Mouse (Mus musculus): ENCODE results near the gene Sergef. TPM values are rescaled to one million over a fixed set of nuclear protein-coding genes. Genes with fewer than 3 reads are reported as not detected.
"Not testable (repeated sequence)": the region's sequence is repeated elsewhere in the genome, so short reads cannot be mapped to it uniquely, and the experiment has no call there.

Sergef gene
- polyA plus RNA-seq, 1 experiment from 2014 or later, result 16.8 TPM

DNA sequence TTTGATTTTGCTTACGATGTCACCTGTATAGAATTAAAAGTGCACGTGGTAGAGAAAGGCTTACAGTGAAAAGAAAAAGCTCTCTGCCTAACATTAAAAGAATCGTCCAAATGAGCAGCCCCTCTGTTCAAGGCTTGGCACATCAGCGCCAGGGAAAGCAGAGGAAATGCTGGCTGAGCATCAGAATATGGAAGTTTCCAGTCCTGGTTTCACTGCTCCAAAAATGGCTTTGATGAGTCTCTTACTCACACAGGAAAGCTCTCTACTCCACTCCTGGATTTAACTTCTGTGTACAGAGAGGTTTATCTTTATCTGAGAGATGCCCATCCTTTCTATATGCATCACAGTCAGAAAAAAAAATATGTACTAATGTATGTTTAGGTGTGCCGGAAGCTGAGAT is 61.5 kb downstream of the Sergef start:
- H3K9ac ChIP-seq (ENCODE audit: low read length), result no peak overlapping the region
- no peaks in the 10 kb centered on the region for H3K4me1 ChIP-seq (replicated peaks; ENCODE audit: control insufficient read depth, insufficient read depth, low read length)
- no peaks in the 10 kb centered on the region for H3K36me3 ChIP-seq (ENCODE audit: control insufficient read depth, insufficient read depth, low read length)
- no peaks in the 10 kb centered on the region for H3K27me3 ChIP-seq (replicated peaks; ENCODE audit: control insufficient read depth, insufficient read depth, low read length)
- 89% methylated on average over 5 of the region's 5 CpGs for WGBS
- H3K9me3 ChIP-seq (ENCODE audit: control insufficient read depth, low read length), result no peaks in the 10 kb centered on the region
- no peak for DNase-seq (ENCODE audit: low spot score)
- no peak overlapping the region for H3K27ac ChIP-seq (ENCODE audit: low read depth)
- no peak for ATAC-seq (replicated peaks; ENCODE audit: low FRiP score, low TSS enrichment, low read depth)
- H3K4me2 ChIP-seq (ENCODE audit: low read length), result no peak overlapping the region
- H3K4me3 ChIP-seq (ENCODE audit: low read depth, low read length), result no peak overlapping the region

DNA sequence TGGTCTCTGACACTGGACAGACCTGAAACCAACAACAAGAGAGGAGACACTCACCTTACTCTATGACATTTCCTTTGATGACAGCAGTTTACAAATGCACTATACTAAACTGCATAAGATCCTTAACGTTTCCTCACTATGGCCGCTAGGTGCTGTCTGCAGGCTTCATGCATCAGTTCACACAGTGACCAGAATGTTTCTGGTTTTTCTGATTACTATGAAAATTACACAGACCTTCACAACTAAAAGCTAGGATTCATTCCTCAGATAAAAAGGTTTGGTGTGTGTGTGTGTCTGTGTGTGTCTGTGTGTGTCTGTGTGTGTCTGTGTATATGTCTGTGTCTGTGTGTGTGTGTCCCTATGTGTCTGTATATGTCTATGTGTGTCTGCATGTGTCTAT is 63.7 kb downstream of the Sergef start:
- H3K4me3 ChIP-seq (ENCODE audit: low read depth, low read length), result no peak overlapping the region
- H3K9me3 ChIP-seq (ENCODE audit: control insufficient read depth, low read length), result no peaks in the 10 kb centered on the region
- H3K27ac ChIP-seq (ENCODE audit: low read depth), result no peak overlapping the region
- H3K4me1 ChIP-seq (replicated peaks; ENCODE audit: control insufficient read depth, insufficient read depth, low read length), result no peaks in the 10 kb centered on the region
- ATAC-seq (replicated peaks; ENCODE audit: low FRiP score, low TSS enrichment, low read depth) (no peak), DNase-seq (ENCODE audit: low spot score) (no peak)
- H3K36me3 ChIP-seq (ENCODE audit: control insufficient read depth, insufficient read depth, low read length), result no peaks in the 10 kb centered on the region
- H3K4me2 ChIP-seq (ENCODE audit: low read length), result no peak overlapping the region
- no peaks in the 10 kb centered on the region for H3K27me3 ChIP-seq (replicated peaks; ENCODE audit: control insufficient read depth, insufficient read depth, low read length)
- whole genome bisulfite sequencing, result 82% methylated on average over 2 of the region's 2 CpGs
- H3K9ac ChIP-seq (ENCODE audit: low read length), result no peak overlapping the region

DNA sequence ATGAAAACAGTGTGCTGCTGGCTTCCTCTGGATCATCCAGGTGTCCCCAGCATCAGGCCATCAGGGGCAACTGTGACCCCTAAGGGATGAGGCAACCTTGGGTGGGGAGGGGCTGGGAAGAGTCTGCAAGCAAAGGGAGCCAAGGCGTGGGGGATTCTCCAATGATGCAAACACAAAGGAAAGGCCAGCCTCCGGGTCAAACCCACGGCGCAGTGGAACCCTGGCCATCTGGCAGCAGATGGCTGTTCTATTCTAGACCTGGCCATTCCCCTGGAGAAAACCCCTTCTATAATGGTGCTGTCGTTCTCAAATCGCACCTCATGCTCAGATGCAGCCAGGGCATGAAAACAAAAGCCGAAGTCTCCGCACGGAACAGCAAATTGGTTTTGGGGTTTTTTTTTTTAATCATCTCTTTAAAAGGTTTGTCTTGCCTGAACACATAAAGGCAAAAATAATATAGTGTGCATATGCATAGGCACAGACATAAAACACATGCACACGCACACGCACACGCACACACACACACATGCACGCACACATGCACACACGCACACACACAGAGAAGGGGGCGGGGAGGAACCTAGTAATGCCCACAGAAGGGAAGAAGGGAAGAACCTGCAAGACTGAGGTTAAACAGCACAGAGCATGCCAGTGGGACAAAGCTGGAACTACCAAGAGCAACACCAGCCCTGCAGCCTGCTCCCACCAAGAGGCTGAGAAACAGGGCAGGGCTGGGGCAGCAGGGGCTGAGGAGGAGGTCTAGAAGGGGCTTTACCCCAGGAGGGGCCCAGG is 66.6 kb downstream of the Sergef start:
- Histone ChIP-seq H3K9me3 (ENCODE audit: control insufficient read depth, low read length) (no peaks in the 10 kb centered on the region), H3K36me3 (ENCODE audit: control insufficient read depth, insufficient read depth, low read length) (no peaks in the 10 kb centered on the region), H3K9ac (ENCODE audit: low read length) (no peak overlapping the region), H3K27me3 (replicated peaks; ENCODE audit: control insufficient read depth, insufficient read depth, low read length) (no peaks in the 10 kb centered on the region), H3K4me3 (ENCODE audit: low read depth, low read length) (no peak overlapping the region), H3K4me1 (replicated peaks; ENCODE audit: control insufficient read depth, insufficient read depth, low read length) (no peaks in the 10 kb centered on the region), H3K4me2 (ENCODE audit: low read length) (no peak overlapping the region), H3K27ac (ENCODE audit: low read depth) (no peak overlapping the region)
- 76% methylated on average over 15 of the region's 15 CpGs for WGBS
- ATAC-seq (replicated peaks; ENCODE audit: low FRiP score, low TSS enrichment, low read depth) (no peak), DNase-seq (ENCODE audit: low spot score) (no peak)

DNA sequence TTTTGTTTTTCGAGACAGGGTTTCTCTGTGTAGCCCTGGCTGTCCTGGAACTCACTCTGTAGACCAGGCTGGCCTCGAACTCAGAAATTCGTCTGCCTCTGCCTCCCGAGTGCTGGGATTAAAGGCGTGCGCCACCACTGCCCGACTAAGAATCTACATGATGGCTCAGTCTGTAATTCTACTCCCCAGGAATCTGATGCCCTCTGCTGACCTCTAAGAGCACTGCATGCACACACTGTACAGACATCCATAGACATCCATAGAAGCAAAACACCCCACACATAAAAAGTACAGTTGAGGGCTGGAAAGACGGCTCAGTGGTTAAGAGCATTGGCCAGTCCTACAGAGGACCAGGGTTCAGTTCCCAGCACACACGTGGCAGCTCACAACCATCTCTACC is 70.1 kb downstream of the Sergef start:
- H3K9me3 ChIP-seq (ENCODE audit: control insufficient read depth, low read length); H3K4me1 ChIP-seq (replicated peaks; ENCODE audit: control insufficient read depth, insufficient read depth, low read length); H3K4me3 ChIP-seq (ENCODE audit: low read depth, low read length); DNase-seq (ENCODE audit: low spot score); H3K4me2 ChIP-seq (ENCODE audit: low read length); H3K36me3 ChIP-seq (ENCODE audit: control insufficient read depth, insufficient read depth, low read length); H3K27ac ChIP-seq (ENCODE audit: low read depth); H3K27me3 ChIP-seq (replicated peaks; ENCODE audit: control insufficient read depth, insufficient read depth, low read length); H3K9ac ChIP-seq (ENCODE audit: low read length): not testable (repeated sequence)
- ATAC-seq (replicated peaks; ENCODE audit: low FRiP score, low TSS enrichment, low read depth), result 0 out of 2 replicates have a peak, but pooled peaks have one; percentile 50
- 79% methylated on average over 8 of the region's 9 CpGs for WGBS

DNA sequence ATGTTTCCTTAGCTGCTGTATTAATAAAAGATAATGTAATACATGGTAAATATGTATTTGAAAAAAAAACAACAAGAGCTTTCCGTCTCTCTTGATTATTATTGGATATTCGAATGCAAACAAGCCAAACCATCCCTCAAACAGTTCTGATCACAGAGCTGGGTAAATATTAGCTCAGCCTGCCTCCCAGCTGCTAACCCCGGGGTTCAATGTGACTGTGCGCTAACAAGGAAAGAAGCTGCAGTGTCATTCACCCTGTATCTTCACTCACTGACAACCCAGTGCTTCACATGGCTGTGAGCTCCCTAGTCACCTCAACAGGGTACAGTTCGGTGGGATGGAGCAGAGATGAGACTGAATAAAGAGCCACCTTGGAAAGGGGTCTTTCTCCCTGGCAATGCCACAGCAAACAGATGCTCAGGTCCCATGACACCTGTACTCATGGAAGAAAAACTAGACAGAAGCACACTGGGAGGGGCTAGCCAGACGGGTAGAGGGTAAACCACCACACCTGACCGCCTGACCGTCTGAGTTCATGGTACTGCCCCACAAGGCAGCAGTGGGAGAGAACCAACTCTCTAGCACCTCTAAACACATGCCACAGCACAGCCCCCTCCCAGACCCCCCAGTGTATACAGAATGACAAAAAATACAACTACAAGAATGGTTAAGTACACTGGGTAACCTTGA is 73.1 kb downstream of the Sergef start:
- no peaks in the 10 kb centered on the region for H3K27me3 ChIP-seq (replicated peaks; ENCODE audit: control insufficient read depth, insufficient read depth, low read length)
- DNase-seq (ENCODE audit: low spot score) (no peak), ATAC-seq (replicated peaks; ENCODE audit: low FRiP score, low TSS enrichment, low read depth) (no peak)
- no peaks in the 10 kb centered on the region for H3K36me3 ChIP-seq (ENCODE audit: control insufficient read depth, insufficient read depth, low read length)
- 77% methylated on average over 8 of the region's 8 CpGs for WGBS
- no peak overlapping the region for H3K27ac ChIP-seq (ENCODE audit: low read depth)
- H3K4me3 ChIP-seq (ENCODE audit: low read depth, low read length), result no peak overlapping the region
- no peaks in the 10 kb centered on the region for H3K9me3 ChIP-seq (ENCODE audit: control insufficient read depth, low read length)
- H3K4me1 ChIP-seq (replicated peaks; ENCODE audit: control insufficient read depth, insufficient read depth, low read length), result no peaks in the 10 kb centered on the region
- no peak overlapping the region for H3K4me2 ChIP-seq (ENCODE audit: low read length)
- no peak overlapping the region for H3K9ac ChIP-seq (ENCODE audit: low read length)

DNA sequence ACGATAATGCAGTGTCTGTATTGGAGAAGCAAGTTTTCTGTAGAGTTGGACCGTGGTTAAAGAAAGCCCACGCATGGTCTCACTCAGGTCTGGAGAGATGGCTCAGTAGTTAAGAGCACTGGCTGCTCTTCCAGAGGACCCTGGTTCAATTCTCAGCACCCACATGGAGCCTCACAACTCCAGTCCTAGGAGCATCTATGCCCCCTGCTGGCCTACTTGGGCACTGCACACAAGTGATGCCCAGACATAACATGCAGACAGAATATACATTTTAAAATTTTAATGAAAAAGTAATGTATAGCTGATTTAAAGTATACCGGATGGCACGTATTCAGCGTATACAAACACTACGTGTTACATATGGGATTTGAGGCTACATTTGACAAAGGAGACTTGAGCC is 74.2 kb downstream of the Sergef start:
- no peak for ATAC-seq (replicated peaks; ENCODE audit: low FRiP score, low TSS enrichment, low read depth)
- no peak for DNase-seq (ENCODE audit: low spot score)
- Histone ChIP-seq H3K9ac (ENCODE audit: low read length) (no peak overlapping the region), H3K4me1 (replicated peaks; ENCODE audit: control insufficient read depth, insufficient read depth, low read length) (no peaks in the 10 kb centered on the region), H3K4me3 (ENCODE audit: low read depth, low read length) (no peak overlapping the region), H3K4me2 (ENCODE audit: low read length) (no peak overlapping the region), H3K27me3 (replicated peaks; ENCODE audit: control insufficient read depth, insufficient read depth, low read length) (no peaks in the 10 kb centered on the region), H3K36me3 (ENCODE audit: control insufficient read depth, insufficient read depth, low read length) (no peaks in the 10 kb centered on the region), H3K27ac (ENCODE audit: low read depth) (no peak overlapping the region), H3K9me3 (ENCODE audit: control insufficient read depth, low read length) (no peaks in the 10 kb centered on the region)
- WGBS, result 97% methylated on average over 7 of the region's 7 CpGs

DNA sequence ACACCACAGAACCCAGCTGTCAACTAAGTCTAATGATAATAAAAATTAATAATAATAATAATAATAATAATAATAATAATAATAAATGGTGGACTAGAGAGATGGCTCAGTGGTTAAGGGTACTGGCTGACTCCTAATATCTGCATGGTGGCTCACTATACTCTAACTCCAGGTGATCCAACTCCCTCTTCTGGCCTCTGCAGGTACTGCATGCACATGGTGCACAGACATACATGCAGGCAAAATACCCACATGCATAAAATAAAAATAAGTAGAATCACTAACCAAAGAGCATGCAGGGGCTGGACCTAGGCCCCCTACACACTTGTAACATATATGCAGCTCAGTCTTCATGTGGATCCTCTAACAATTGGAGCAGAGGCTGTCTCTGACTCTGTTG is 75.8 kb downstream of the Sergef start:
- no peak overlapping the region for H3K9ac ChIP-seq (ENCODE audit: low read length)
- DNase-seq (ENCODE audit: low spot score) (no peak), ATAC-seq (replicated peaks; ENCODE audit: low FRiP score, low TSS enrichment, low read depth) (no peak)
- no peaks in the 10 kb centered on the region for H3K27me3 ChIP-seq (replicated peaks; ENCODE audit: control insufficient read depth, insufficient read depth, low read length)
- H3K4me2 ChIP-seq (ENCODE audit: low read length), result no peak overlapping the region
- no peaks in the 10 kb centered on the region for H3K9me3 ChIP-seq (ENCODE audit: control insufficient read depth, low read length)
- H3K4me1 ChIP-seq (replicated peaks; ENCODE audit: control insufficient read depth, insufficient read depth, low read length), result no peaks in the 10 kb centered on the region
- H3K27ac ChIP-seq (ENCODE audit: low read depth), result no peak overlapping the region
- H3K36me3 ChIP-seq (ENCODE audit: control insufficient read depth, insufficient read depth, low read length), result no peaks in the 10 kb centered on the region
- H3K4me3 ChIP-seq (ENCODE audit: low read depth, low read length), result no peak overlapping the region

DNA sequence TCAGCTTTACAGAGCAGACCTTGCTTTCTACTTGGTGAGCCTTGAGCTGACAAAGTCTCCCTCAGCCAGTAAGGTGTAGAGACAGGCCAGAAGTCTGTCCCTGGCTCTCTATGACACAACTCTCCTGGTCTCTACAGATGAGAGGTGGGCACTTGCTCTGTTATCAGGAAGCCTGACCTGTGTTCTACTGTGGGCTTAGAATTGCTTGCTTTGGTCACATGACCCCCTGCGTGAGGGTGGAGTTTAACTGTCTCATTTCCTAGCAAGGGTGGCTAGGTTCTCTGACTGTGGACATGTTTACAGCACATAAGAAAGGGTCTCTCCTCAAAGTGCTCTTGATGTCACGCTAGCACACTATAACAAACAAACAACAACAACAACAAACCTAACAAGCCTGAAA is 79.5 kb downstream of the Sergef start:
- Histone ChIP-seq H3K9me3 (ENCODE audit: control insufficient read depth, low read length) (no peaks in the 10 kb centered on the region), H3K4me1 (replicated peaks; ENCODE audit: control insufficient read depth, insufficient read depth, low read length) (no peaks in the 10 kb centered on the region), H3K27ac (ENCODE audit: low read depth) (no peak overlapping the region), H3K9ac (ENCODE audit: low read length) (no peak overlapping the region), H3K36me3 (ENCODE audit: control insufficient read depth, insufficient read depth, low read length) (no peaks in the 10 kb centered on the region), H3K27me3 (replicated peaks; ENCODE audit: control insufficient read depth, insufficient read depth, low read length) (no peaks in the 10 kb centered on the region), H3K4me3 (ENCODE audit: low read depth, low read length) (no peak overlapping the region), H3K4me2 (ENCODE audit: low read length) (no peak overlapping the region)
- no peak for ATAC-seq (replicated peaks; ENCODE audit: low FRiP score, low TSS enrichment, low read depth)
- DNase-seq (ENCODE audit: low spot score), result no peak
- whole genome bisulfite sequencing, result 90% methylated on average over 2 of the region's 2 CpGs

DNA sequence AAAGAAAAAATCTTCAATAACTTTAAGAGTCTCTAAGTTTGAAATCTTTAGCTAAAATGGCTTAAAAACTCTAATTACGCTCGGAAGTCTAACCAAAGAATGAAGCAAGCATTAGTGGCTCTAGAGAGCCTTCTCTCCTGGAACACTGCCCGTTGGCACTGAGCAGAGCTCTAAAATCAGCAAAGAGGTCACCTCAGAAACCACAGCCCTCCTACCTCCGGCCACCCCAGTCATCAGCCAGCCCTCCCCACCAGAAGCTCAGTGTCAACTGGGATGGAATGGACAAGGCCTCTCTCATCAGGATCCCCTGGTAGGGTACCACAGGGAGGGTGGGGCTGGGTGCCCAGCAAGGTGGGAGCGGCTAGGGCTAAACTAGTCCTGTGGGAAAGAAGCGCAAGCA is 80.0 kb downstream of the Sergef start:
- 89% methylated on average over 6 of the region's 6 CpGs for WGBS
- Histone ChIP-seq H3K4me3 (ENCODE audit: low read depth, low read length) (no peak overlapping the region), H3K4me2 (ENCODE audit: low read length) (no peak overlapping the region), H3K9me3 (ENCODE audit: control insufficient read depth, low read length) (no peaks in the 10 kb centered on the region), H3K4me1 (replicated peaks; ENCODE audit: control insufficient read depth, insufficient read depth, low read length) (no peaks in the 10 kb centered on the region), H3K27ac (ENCODE audit: low read depth) (no peak overlapping the region), H3K9ac (ENCODE audit: low read length) (no peak overlapping the region), H3K36me3 (ENCODE audit: control insufficient read depth, insufficient read depth, low read length) (no peaks in the 10 kb centered on the region), H3K27me3 (replicated peaks; ENCODE audit: control insufficient read depth, insufficient read depth, low read length) (no peaks in the 10 kb centered on the region)
- ATAC-seq (replicated peaks; ENCODE audit: low FRiP score, low TSS enrichment, low read depth), result no peak
- DNase-seq (ENCODE audit: low spot score), result no peak
